Mouse (Mus musculus) heart, embryonic 11.5 days (tissue): ENCODE data around the gene Tbc1d24. TPM values are rescaled to one million over a fixed set of nuclear protein-coding genes. Genes with fewer than 3 reads are reported as not detected.
A peak's percentile ranks its signal among the peaks of the same experiment; 100 is the strongest.
"Not testable (repeated sequence)": the region's sequence is repeated elsewhere in the genome, so short reads cannot be mapped to it uniquely, and the experiment has no call there.

Experiments used
- ATAC-seq: fragments of 200-750 bp; cut with Nextera tagmentation; replicated peaks from 2 replicates; pipeline ENCODE4 v1.8.0; 2017; ENCODE audit warnings: moderate library complexity; ENCODE audit not compliant: insufficient number of reproducible peaks, low FRiP score, low TSS enrichment
- H3K27ac ChIP-seq: fragments of 300-500 bp; sonication (generic); 2 replicates; pipeline ENCODE4 v1.5.1; 2014; ENCODE audit warnings: mild to moderate bottlenecking, low read depth, low read length
- H3K27me3 ChIP-seq: fragments of 300-500 bp; sonication (generic); 2 replicates; pipeline ENCODE4 v1.6.1; 2014; ENCODE audit warnings: mild to moderate bottlenecking, low read length, mixed read lengths; ENCODE audit not compliant: control insufficient read depth, insufficient read depth
- H3K36me3 ChIP-seq: fragments of 300-500 bp; sonication (generic); 2 replicates; pipeline ENCODE4 v1.6.1; 2014; ENCODE audit warnings: mild to moderate bottlenecking, low read length, moderate library complexity, mixed read lengths; ENCODE audit not compliant: control insufficient read depth, insufficient read depth
- H3K4me1 ChIP-seq: fragments of 300-500 bp; sonication (generic); 2 replicates; pipeline ENCODE4 v1.6.1; 2014; ENCODE audit warnings: low read length; ENCODE audit not compliant: control insufficient read depth, insufficient read depth
- H3K4me2 ChIP-seq: fragments of 300-500 bp; sonication (generic); 2 replicates; pipeline ENCODE4 v1.6.1; 2014; ENCODE audit warnings: mild to moderate bottlenecking, moderate library complexity
- H3K4me3 ChIP-seq: fragments of 300-500 bp; sonication (generic); 2 replicates; pipeline ENCODE4 v1.5.1; 2014; ENCODE audit warnings: low read depth, low read length
- H3K9ac ChIP-seq: fragments of 300-500 bp; sonication (generic); 2 replicates; pipeline ENCODE4 v1.6.1; 2014; ENCODE audit warnings: mild to moderate bottlenecking, low read depth, low read length, moderate library complexity
- H3K9me3 ChIP-seq: fragments of 300-500 bp; sonication (generic); replicated peaks from 2 replicates; pipeline ENCODE4 v1.6.1; 2016; ENCODE audit warnings: low read length; ENCODE audit not compliant: control insufficient read depth
- WGBS: fragments of 180-500 bp; shearing (Covaris S2); extraction: QIAGEN DNeasy Blood & Tissue Kit; methylation state at CpG from one replicate; pipeline ENCODE4 v1.1.7; 2014; ENCODE audit not compliant: insufficient replicate concordance; 5-methylcytosine and 5-hydroxymethylcytosine counted together
- polyA plus RNA-seq: library from polyadenylated mRNA; unstranded; fragments of >200 nt; fragmentation: Nextera tagmentation; extraction: Ambion mirVana; gene quantifications from 2 replicates; pipeline ENCODE4 v1.2.1, GENCODE M21; 2014

The Tbc1d24 gene
- polyA plus RNA-seq, 1 experiment from 2014 or later: 5.2 TPM

GRCm38 (mm10) chr17:24140845-24141424, 64.4 kb downstream of the Tbc1d24 start:
- peaks cover 11% of the 10 kb centered on the region for H3K4me1 ChIP-seq
- peak; percentile 60 for ATAC-seq
- H3K9me3 ChIP-seq: no peaks in the 10 kb centered on the region
- H3K9ac ChIP-seq: peak overlapping the region; percentile 90
- H3K4me2 ChIP-seq: peak overlapping the region; percentile 88
- peak overlapping the region; percentile 87 for H3K27ac ChIP-seq
- WGBS: under 1% methylated on average over 33 of the region's 43 CpGs
- H3K27me3 ChIP-seq: no peaks in the 10 kb centered on the region
- H3K36me3 ChIP-seq: no peaks in the 10 kb centered on the region
- peak overlapping the region; percentile 98 for H3K4me3 ChIP-seq

GRCm38 (mm10) chr17:24139968-24140367, 65.4 kb downstream of the Tbc1d24 start:
- Histone ChIP-seq H3K27me3 (no peaks in the 10 kb centered on the region), H3K36me3 (no peaks in the 10 kb centered on the region), H3K9me3 (no peaks in the 10 kb centered on the region), H3K4me1 (peaks cover 11% of the 10 kb centered on the region), H3K27ac (no peak overlapping the region), H3K4me2 (peak overlapping the region; percentile 88), H3K4me3 (peak overlapping the region; percentile 98), H3K9ac (no peak overlapping the region)
- no peak for ATAC-seq
- WGBS: 90% methylated on average over 4 of the region's 4 CpGs

GRCm38 (mm10) chr17:24139256-24139655, 66.1 kb downstream of the Tbc1d24 start:
- Histone ChIP-seq H3K27ac (no peak overlapping the region), H3K4me3 (no peak overlapping the region), H3K9ac (no peak overlapping the region), H3K27me3 (no peaks in the 10 kb centered on the region), H3K4me1 (peaks cover 11% of the 10 kb centered on the region), H3K9me3 (no peaks in the 10 kb centered on the region), H3K36me3 (no peaks in the 10 kb centered on the region), H3K4me2 (no peak overlapping the region)
- WGBS: 84% methylated on average over 3 of the region's 3 CpGs
- ATAC-seq: no peak

- Histone ChIP-seq H3K4me2 (no peak overlapping the region), H3K4me3 (no peak overlapping the region), H3K36me3 (no peaks in the 10 kb centered on the region), H3K9ac (no peak overlapping the region), H3K27me3 (no peaks in the 10 kb centered on the region), H3K27ac (no peak overlapping the region), H3K9me3 (no peaks in the 10 kb centered on the region), H3K4me1 (peaks cover 11% of the 10 kb centered on the region)
- WGBS: 78% methylated on average over 2 of the region's 2 CpGs
- no peak for ATAC-seq
These were observed 68.0 kb downstream of the Tbc1d24 start for GRCm38 (mm10) chr17:24137226-24137880.

GRCm38 (mm10) chr17:24134062-24134461, 71.3 kb downstream of the Tbc1d24 start:
- Histone ChIP-seq H3K4me2 (no peak overlapping the region), H3K4me1 (no peaks in the 10 kb centered on the region), H3K9ac (no peak overlapping the region), H3K27ac (no peak overlapping the region), H3K27me3 (no peaks in the 10 kb centered on the region), H3K9me3 (no peaks in the 10 kb centered on the region), H3K4me3 (no peak overlapping the region), H3K36me3 (no peaks in the 10 kb centered on the region)
- ATAC-seq: no peak

- H3K9ac ChIP-seq, H3K36me3 ChIP-seq, H3K4me1 ChIP-seq, ATAC-seq, H3K4me3 ChIP-seq, H3K27ac ChIP-seq, H3K27me3 ChIP-seq, H3K9me3 ChIP-seq, H3K4me2 ChIP-seq: not testable (repeated sequence)
- 80% methylated on average over 4 of the region's 4 CpGs for WGBS
These were observed 72.4 kb downstream of the Tbc1d24 start for GRCm38 (mm10) chr17:24132919-24133318.

GRCm38 (mm10) chr17:24131570-24131969, 73.8 kb downstream of the Tbc1d24 start:
- 79% methylated on average over 3 of the region's 3 CpGs for WGBS

GRCm38 (mm10) chr17:24129246-24129645, 76.1 kb downstream of the Tbc1d24 start:
- H3K9ac ChIP-seq, H3K27me3 ChIP-seq, ATAC-seq, H3K4me3 ChIP-seq, H3K36me3 ChIP-seq, H3K4me2 ChIP-seq, H3K27ac ChIP-seq, H3K9me3 ChIP-seq, H3K4me1 ChIP-seq: not testable (repeated sequence)
- 89% methylated on average over 4 of the region's 4 CpGs for WGBS

More at GRCm38 (mm10) chr17:24131570-24131969, 73.8 kb downstream of the Tbc1d24 start:
- Histone ChIP-seq H3K27ac (no peak overlapping the region), H3K36me3 (no peaks in the 10 kb centered on the region), H3K9ac (no peak overlapping the region), H3K4me1 (no peaks in the 10 kb centered on the region), H3K9me3 (no peaks in the 10 kb centered on the region), H3K27me3 (no peaks in the 10 kb centered on the region), H3K4me3 (no peak overlapping the region), H3K4me2 (no peak overlapping the region)
- no peak for ATAC-seq

GRCm38 (mm10) chr17:24127592-24127991, 77.8 kb downstream of the Tbc1d24 start:
- Histone ChIP-seq H3K4me3 (no peak overlapping the region), H3K9ac (no peak overlapping the region), H3K4me2 (no peak overlapping the region), H3K27ac (no peak overlapping the region), H3K9me3 (no peaks in the 10 kb centered on the region), H3K4me1 (no peaks in the 10 kb centered on the region), H3K36me3 (no peaks in the 10 kb centered on the region), H3K27me3 (no peaks in the 10 kb centered on the region)
- 91% methylated on average over 1 of the region's 1 CpGs for WGBS
- no peak for ATAC-seq
